ENCODE assay signal across 8 mouse cellular contexts in genomic region chr4:35225734-35226495, GRCm38 (mm10). TPM values are rescaled to one million over a fixed set of nuclear protein-coding genes. Genes with fewer than 3 reads are reported as not detected.
DNase-seq lines count a peak whose midpoint lies in the region; ATAC-seq lines count a peak whose summit lies in the region.

Gene C9orf72, minus strand, starts transcription at chr4:35226175.

- ATAC-seq in inflammation-experienced regulatory T-cells, adult 6 months, result peak; percentile 84
- ATAC-seq in megakaryocyte-erythroid progenitor cell, adult 5-6 weeks (replicated peaks; ENCODE audit: low FRiP score, low TSS enrichment, poor library complexity, severe bottlenecking), result peak; percentile 93

- intact Hi-C loops in gastrocnemius, postnatal 14 days (cut with DNase I; ENCODE audit: low total_unique reads), result no loop called here
- intact Hi-C loops in left cerebral cortex, postnatal 10 days (cut with DNase I), result no loop called here

- DNase-seq in adrenal gland, adult (ENCODE audit: inconsistent age in 2 of 2, low spot score in 1 of 2), result peak; percentile 96 to 99
- peak; percentile 96 for DNase-seq in embryo, embryonic 10.5 days (ENCODE audit: low spot score)
- DNase-seq in gastrocnemius, postnatal 14 days, result peak; percentile 92
- DNase-seq in left cerebral cortex, postnatal 10 days (ENCODE audit: extremely low spot score in 1 of 2, low spot score in 2 of 2), result peak; percentile 96
- peak; percentile 96 for DNase-seq in right cerebral cortex, postnatal 25 days
- DNase-seq in urinary bladder, postnatal 4 days (ENCODE audit: low spot score in 2 of 2), result peak; percentile 87 to 92

RNA-seq across cellular contexts. Expression of gene C9orf72, which starts in this region (rescaled TPM):
- total RNA-seq in gastrocnemius, postnatal 14 days (2021), result 10 to 100 TPM in 1 of 2 experiments, 1 to 10 TPM in 1; 7.7 to 10.1 TPM
- polyA plus RNA-seq in inflammation-experienced regulatory T-cells, adult 6 months (2017; shearing (Covaris generic)), result 10 to 100 TPM in 2 of 3 experiments, 1 to 10 TPM in 1; 9.8 to 18.0 (median 13.7) TPM
- 10 to 100 TPM; 33.6 to 33.7 TPM for total RNA-seq in left cerebral cortex, postnatal 10 days (2021)
- 11.0 and 23.3 TPM in 2 replicates for total RNA-seq in megakaryocyte-erythroid progenitor cell, adult 5-6 weeks (2014; fragmentation: Nextera tagmentation)
- 9.1 and 13.8 TPM in 2 replicates for total RNA-seq in megakaryocyte-erythroid progenitor cell, adult 5-6 weeks (2017)

Comparison
In these comparisons a context has a peak if more than half of its experiments do, and no peak if none do; other contexts are left out.
1. Peak in every context shown above with its lines: DNase-seq and ATAC-seq.